Mouse (Mus musculus) liver, adult 2 months (tissue): ENCODE measurements around the gene Rhoa.
A peak's percentile ranks its signal among the peaks of the same experiment; 100 is the strongest.

Experiments used
- CTCF ChIP-seq: fragments of 200-500 bp; IDR thresholded peaks from 2 replicates; pipeline ENCODE4 v1.5.1; 2011; ENCODE audit warnings: low read depth, low read length, control low read depth
- POLR2A ChIP-seq: fragments of 200-500 bp; IDR thresholded peaks from 2 replicates; pipeline ENCODE4 v1.6.1; 2011; ENCODE audit warnings: low read length, control low read depth; ENCODE audit not compliant: insufficient read depth; ENCODE audit errors: extremely low read depth

- 0 out of 2 replicates have a peak, but pooled peaks have one; percentile 6 for TF ChIP-seq CTCF
- 0 out of 2 replicates have a peak, but pooled peaks have one; percentile 7 for TF ChIP-seq POLR2A
Observed at GRCm38 (mm10) chr9:108280071-108280828, 25.7 kb upstream of the Rhoa start.
